Comparison of ENCODE assay signal across 8 mouse cellular contexts in the genomic region with DNA sequence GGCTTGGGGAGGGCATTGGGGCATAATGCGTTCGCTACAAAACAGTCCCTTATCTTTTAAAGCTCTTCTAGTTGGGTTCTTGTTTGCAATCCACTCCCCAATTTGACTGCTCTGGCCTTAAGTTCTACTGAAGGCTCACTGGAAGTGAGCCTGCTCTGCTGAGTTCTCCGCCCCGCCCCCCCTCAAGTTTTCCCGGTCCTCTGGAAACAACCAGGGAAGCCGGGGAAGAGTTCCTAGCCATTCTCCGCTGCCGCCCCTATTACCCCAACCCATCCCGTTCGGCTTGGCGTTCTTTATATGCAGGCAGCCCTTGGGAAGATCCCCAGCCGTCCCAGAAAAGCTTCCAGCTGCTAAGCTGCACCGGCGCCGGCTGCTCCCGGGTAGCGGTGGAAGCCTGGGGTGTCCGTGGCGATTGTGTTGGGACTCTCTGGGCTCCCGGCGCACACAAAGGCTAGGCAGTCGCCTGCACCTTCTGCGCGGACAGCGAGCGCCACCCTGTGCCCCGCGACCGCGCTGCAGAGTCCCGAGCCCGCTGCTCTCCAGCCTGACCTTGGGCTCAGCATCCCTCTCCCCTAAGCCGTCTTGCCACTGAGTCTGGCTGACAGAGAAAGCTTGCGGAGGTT. TPM values are rescaled to one million over a fixed set of nuclear protein-coding genes. Genes with fewer than 3 reads are reported as not detected.
A peak's percentile ranks its signal among the peaks of the same experiment; 100 is the strongest.
DNase-seq lines count a peak whose midpoint lies in the region; ATAC-seq and TF ChIP-seq lines count a peak whose summit lies in the region.

No protein-coding gene starts in this region.

- H3K27ac ChIP-seq in heart, embryonic 15.5 days: no peak overlapping the region
- no peak overlapping the region for H3K27ac ChIP-seq in liver, postnatal 0 days (ENCODE audit: low read depth)
- peak overlapping the region; percentile 53 for H3K27ac ChIP-seq in neural tube, embryonic 13.5 days (replicated peaks)

- H3K36me3 ChIP-seq in C2C12 (ENCODE audit: control insufficient read depth, insufficient read depth): peaks cover 23% of the 10 kb centered on the region
- H3K36me3 ChIP-seq in heart, embryonic 15.5 days: no peaks in the 10 kb centered on the region
- no peaks in the 10 kb centered on the region for H3K36me3 ChIP-seq in liver, postnatal 0 days (replicated peaks; ENCODE audit: insufficient read depth, low read length)
- H3K36me3 ChIP-seq in neural tube, embryonic 13.5 days: no peaks in the 10 kb centered on the region

- H3K4me1 ChIP-seq in heart, embryonic 15.5 days (replicated peaks): peaks cover 9% of the 10 kb centered on the region
- H3K4me1 ChIP-seq in liver, postnatal 0 days (ENCODE audit: insufficient read depth): no peaks in the 10 kb centered on the region
- H3K4me1 ChIP-seq in neural tube, embryonic 13.5 days (replicated peaks): peaks cover 8% of the 10 kb centered on the region

- no peaks in the 10 kb centered on the region for H3K9me3 ChIP-seq in heart, embryonic 15.5 days (replicated peaks)
- no peaks in the 10 kb centered on the region for H3K9me3 ChIP-seq in liver, postnatal 0 days (ENCODE audit: low read length)
- no peaks in the 10 kb centered on the region for H3K9me3 ChIP-seq in neural tube, embryonic 13.5 days

- TF ChIP-seq CTCF in C2C12 (IDR thresholded peaks at IDR 0.05; ENCODE audit: control insufficient read depth, insufficient read depth, insufficient read length): peak; percentile 99
- peak; percentile 89 for TF ChIP-seq CTCF in liver, postnatal 0 days (IDR thresholded peaks at IDR 0.05; ENCODE audit: low read depth)

- H3K79me3 ChIP-seq in C2C12 (ENCODE audit: low read depth): peaks cover 8% of the 10 kb centered on the region

- DNase-seq in adipocyte (ENCODE audit: low spot score): peak; percentile 61
- peak; percentile 93 for DNase-seq in embryo, embryonic 10.5 days (ENCODE audit: low spot score)
- DNase-seq in kidney, postnatal 10 days: peak; percentile 80
- DNase-seq in liver, postnatal 0 days: peak; percentile 79
- peak; percentile 42 for DNase-seq in urinary bladder, adult 2 months (ENCODE audit: low spot score)

- peaks cover 5% of the 10 kb centered on the region for H3K79me2 ChIP-seq in C2C12 (ENCODE audit: control insufficient read depth, insufficient read depth)

- TF ChIP-seq EP300 in liver, postnatal 0 days (IDR thresholded peaks at IDR 0.05; ENCODE audit: low read depth): no peak

- ATAC-seq in heart, embryonic 15.5 days (replicated peaks; ENCODE audit: insufficient number of reproducible peaks, insufficient read depth, low FRiP score, low read depth): peak; percentile 90
- peak; percentile 96 for ATAC-seq in liver, postnatal 0 days
- ATAC-seq in neural tube, embryonic 13.5 days (ENCODE audit: low read depth): peak; percentile 99

- peak overlapping the region; percentile 77 for H3K4me2 ChIP-seq in heart, embryonic 15.5 days
- peak overlapping the region; percentile 67 for H3K4me2 ChIP-seq in liver, postnatal 0 days (ENCODE audit: low read depth, low read length)
- peak overlapping the region; percentile 62 for H3K4me2 ChIP-seq in neural tube, embryonic 13.5 days

- peak overlapping the region; percentile 54; the same call in 1 of the 2 replicates for H3K9ac ChIP-seq in heart, embryonic 15.5 days
- no peak overlapping the region for H3K9ac ChIP-seq in liver, postnatal 0 days (replicated peaks)
- peak overlapping the region; percentile 61 for H3K9ac ChIP-seq in neural tube, embryonic 13.5 days

- 0% methylated on average over 34 of the region's 34 CpGs for WGBS in heart, embryonic 15.5 days
- under 1% methylated on average over 34 of the region's 34 CpGs for WGBS in liver, postnatal 0 days (ENCODE audit: insufficient replicate concordance)
- under 1% methylated on average over 34 of the region's 34 CpGs for WGBS in neural tube, embryonic 13.5 days

- H3K27me3 ChIP-seq in C2C12 (ENCODE audit: control insufficient read depth, insufficient read depth, insufficient read length): no peaks in the 10 kb centered on the region
- H3K27me3 ChIP-seq in heart, embryonic 15.5 days: peaks cover 68% of the 10 kb centered on the region
- peaks cover 66% of the 10 kb centered on the region for H3K27me3 ChIP-seq in liver, postnatal 0 days (ENCODE audit: insufficient read depth, low read length)
- peaks cover 84% of the 10 kb centered on the region for H3K27me3 ChIP-seq in neural tube, embryonic 13.5 days

- no peak overlapping the region for H3K4me3 ChIP-seq in C2C12 (ENCODE audit: insufficient read depth, poor library complexity, severe bottlenecking)
- H3K4me3 ChIP-seq in heart, embryonic 15.5 days: peak overlapping the region; percentile 52
- peak overlapping the region; percentile 39 for H3K4me3 ChIP-seq in liver, postnatal 0 days (ENCODE audit: low read depth, low read length)
- H3K4me3 ChIP-seq in neural tube, embryonic 13.5 days: peak overlapping the region; percentile 39

- H3ac ChIP-seq in C2C12 (ENCODE audit: control insufficient read depth, insufficient read length, low read depth): peak overlapping the region; percentile 49

TF ChIP-seq in C2C12, 6 proteins besides CTCF, POLR2A, EP300 and RAD21:
- TF ChIP-seq MYOD1 (IDR thresholded peaks at IDR 0.05; ENCODE audit: control insufficient read depth, insufficient read length, low read depth) (no peak), USF1 (IDR thresholded peaks at IDR 0.05; ENCODE audit: low read depth) (no peak), MYOG (IDR thresholded peaks at IDR 0.05; ENCODE audit: control insufficient read depth, extremely low read depth, insufficient read length) (no peak), CEBPB (IDR thresholded peaks at IDR 0.05; ENCODE audit: low read depth) (no peak), MAX (IDR thresholded peaks at IDR 0.05) (no peak), FOSL1 (IDR thresholded peaks at IDR 0.05; ENCODE audit: insufficient read depth, low read length, poor library complexity, severe bottlenecking) (no peak)

RNA-seq across cellular contexts. Expression of gene Sp8, which starts 8.8 kb away (rescaled TPM):
- polyA plus RNA-seq in C2C12 (2012; fragmentation: generic; extraction: Trizol): 1.2 TPM
- polyA plus RNA-seq in heart, embryonic 15.5 days (2015; fragmentation: Nextera tagmentation; extraction: Ambion mirVana): not detected in 2 replicates
- not detected in 2 replicates for polyA plus RNA-seq in liver, postnatal 0 days (2015; fragmentation: Nextera tagmentation; extraction: Ambion mirVana)
- polyA plus RNA-seq in neural tube, embryonic 13.5 days (2015; fragmentation: Nextera tagmentation; extraction: Ambion mirVana): 4.0 and 4.1 TPM in 2 replicates
- 0.04 TPM in 2 replicates for polyA plus RNA-seq in urinary bladder, adult 2 months (2012; rRNA removed)

Comparison
In these comparisons a context has a peak if more than half of its experiments do, and no peak if none do; other contexts are left out.
1. DNase-seq: peak in every context shown above with its lines; median percentile 93 in embryo, embryonic 10.5 days; 80 in kidney, postnatal 10 days; 79 in liver, postnatal 0 days; 61 in adipocyte; 42 in urinary bladder, adult 2 months.